Mouse (Mus musculus) thymus, adult 2 months (tissue): ENCODE data around the gene Slc35d2. TPM values are rescaled to one million over a fixed set of nuclear protein-coding genes. Genes with fewer than 3 reads are reported as not detected.

Experiments used
- DNase-seq: peaks from one replicate; pipeline ENCODE4 v3.0.0; 2021
- H3K27ac ChIP-seq: fragments of 200-500 bp; 2 replicates; pipeline ENCODE4 v1.5.1; 2012; ENCODE audit warnings: low read length, control low read depth; ENCODE audit not compliant: control insufficient read depth, insufficient read depth
- H3K27me3 ChIP-seq: fragments of 200-500 bp; 2 replicates; pipeline ENCODE4 v1.6.1; 2012; ENCODE audit warnings: mild to moderate bottlenecking, low read length, moderate library complexity, mixed read lengths; ENCODE audit not compliant: control insufficient read depth, insufficient read depth
- H3K36me3 ChIP-seq: fragments of 200-500 bp; 2 replicates; pipeline ENCODE4 v1.6.1; 2012; ENCODE audit warnings: mild to moderate bottlenecking, low read length, moderate library complexity; ENCODE audit not compliant: control insufficient read depth, insufficient read depth
- H3K4me1 ChIP-seq: fragments of 200-500 bp; replicated peaks from 2 replicates; pipeline ENCODE4 v1.6.1; 2012; ENCODE audit warnings: low read length; ENCODE audit not compliant: control insufficient read depth, insufficient read depth
- H3K4me3 ChIP-seq: fragments of 200-500 bp; 2 replicates; pipeline ENCODE4 v1.5.1; 2012; ENCODE audit warnings: mild to moderate bottlenecking, low read length, control low read depth, moderate library complexity; ENCODE audit not compliant: control insufficient read depth, insufficient read depth
- CTCF ChIP-seq: fragments of 200-500 bp; IDR thresholded peaks from 2 replicates; pipeline ENCODE4 v1.5.1; 2012; ENCODE audit warnings: mild to moderate bottlenecking, control low read depth, low read length, moderate library complexity, borderline replicate concordance; ENCODE audit not compliant: control insufficient read depth, poor library complexity, insufficient read depth; ENCODE audit errors: extremely low read depth
- POLR2A ChIP-seq: fragments of 200-500 bp; IDR thresholded peaks from 2 replicates; pipeline ENCODE4 v1.6.1; 2012; ENCODE audit warnings: mild to moderate bottlenecking, low read length, control low read depth, moderate library complexity; ENCODE audit not compliant: control insufficient read depth, poor library complexity, insufficient read depth; ENCODE audit errors: extremely low read depth
- WGBS: fragments of 180-500 bp; shearing (Covaris S2); methylation state at CpG from one replicate; pipeline ENCODE4 v1.1.7; 2018; 5-methylcytosine and 5-hydroxymethylcytosine counted together
- polyA plus RNA-seq: library from polyadenylated mRNA; depleted of rRNA; stranded (reverse); fragments of >200 nt; gene quantifications from 2 replicates; pipeline ENCODE4 v1.2.3, GENCODE M21; 2012

Slc35d2 gene
- polyA plus RNA-seq, 1 experiment: 2.7 TPM

- WGBS: 81% methylated on average over 6 of the region's 6 CpGs
- Histone ChIP-seq H3K27ac (no peak overlapping the region), H3K4me1 (no peaks in the 10 kb centered on the region), H3K36me3 (no peaks in the 10 kb centered on the region), H3K27me3 (no peaks in the 10 kb centered on the region), H3K4me3 (no peak overlapping the region)
- DNase-seq: no peak
- TF ChIP-seq POLR2A (no peak), CTCF (no peak)
These were observed 5.5 kb downstream of the Slc35d2 start for GRCm38 (mm10) chr13:64123491-64124188.

- Histone ChIP-seq H3K27me3 (no peaks in the 10 kb centered on the region), H3K4me3 (no peak overlapping the region), H3K27ac (no peak overlapping the region), H3K36me3 (no peaks in the 10 kb centered on the region), H3K4me1 (no peaks in the 10 kb centered on the region)
- WGBS: 35% methylated on average over 4 of the region's 4 CpGs
- TF ChIP-seq CTCF (no peak), POLR2A (no peak)
- DNase-seq: no peak
These were observed 8.4 kb downstream of the Slc35d2 start for GRCm38 (mm10) chr13:64120760-64121159.

- 58% methylated on average over 2 of the region's 2 CpGs for WGBS
- H3K27me3 ChIP-seq: no peaks in the 10 kb centered on the region
- DNase-seq: no peak
These were observed 11.7 kb downstream of the Slc35d2 start for GRCm38 (mm10) chr13:64117442-64117841.

GRCm38 (mm10) chr13:64110421-64110820 is 18.7 kb downstream of the Slc35d2 start:
- Histone ChIP-seq H3K27ac (no peak overlapping the region), H3K4me3 (no peak overlapping the region), H3K27me3 (no peaks in the 10 kb centered on the region), H3K4me1 (no peaks in the 10 kb centered on the region), H3K36me3 (no peaks in the 10 kb centered on the region)
- 95% methylated on average over 1 of the region's 1 CpGs for WGBS
- TF ChIP-seq CTCF (no peak), POLR2A (no peak)
- DNase-seq: no peak

More at GRCm38 (mm10) chr13:64117442-64117841, 11.7 kb downstream of the Slc35d2 start:
- Histone ChIP-seq H3K27ac (no peak overlapping the region), H3K4me1 (no peaks in the 10 kb centered on the region), H3K4me3 (no peak overlapping the region), H3K36me3 (no peaks in the 10 kb centered on the region)
- no peak for TF ChIP-seq POLR2A
- no peak for TF ChIP-seq CTCF

GRCm38 (mm10) chr13:64108381-64108850 is 20.8 kb downstream of the Slc35d2 start:
- H3K4me3 ChIP-seq: no peak overlapping the region
- H3K27ac ChIP-seq: no peak overlapping the region
- DNase-seq: no peak
- WGBS: 46% methylated on average over 5 of the region's 5 CpGs
- TF ChIP-seq CTCF (no peak), POLR2A (no peak)
- no peaks in the 10 kb centered on the region for H3K27me3 ChIP-seq
- H3K36me3 ChIP-seq: no peaks in the 10 kb centered on the region
- no peaks in the 10 kb centered on the region for H3K4me1 ChIP-seq

GRCm38 (mm10) chr13:64107535-64107934 is 21.6 kb downstream of the Slc35d2 start:
- no peak for DNase-seq
- Histone ChIP-seq H3K4me3 (no peak overlapping the region), H3K4me1 (no peaks in the 10 kb centered on the region), H3K36me3 (no peaks in the 10 kb centered on the region), H3K27me3 (no peaks in the 10 kb centered on the region), H3K27ac (no peak overlapping the region)
- 74% methylated on average over 8 of the region's 8 CpGs for WGBS
- TF ChIP-seq CTCF: no peak
- no peak for TF ChIP-seq POLR2A

GRCm38 (mm10) chr13:64107105-64107504 is 22.1 kb downstream of the Slc35d2 start:
- no peak overlapping the region for H3K4me3 ChIP-seq
- no peaks in the 10 kb centered on the region for H3K27me3 ChIP-seq
- no peak for TF ChIP-seq POLR2A
- TF ChIP-seq CTCF: no peak
- H3K36me3 ChIP-seq: no peaks in the 10 kb centered on the region
- 89% methylated on average over 3 of the region's 3 CpGs for WGBS
- H3K4me1 ChIP-seq: no peaks in the 10 kb centered on the region
- no peak overlapping the region for H3K27ac ChIP-seq
- no peak for DNase-seq
